Mouse (Mus musculus) stomach, postnatal 0 days (tissue): ENCODE measurements around the gene Nck1. TPM values are rescaled to one million over a fixed set of nuclear protein-coding genes. Genes with fewer than 3 reads are reported as not detected.

Experiments used
- ATAC-seq: fragments of 200-750 bp; cut with Nextera tagmentation; 2 replicates; pipeline ENCODE4 v1.8.0; 2017; ENCODE audit not compliant: low FRiP score, low TSS enrichment
- DNase-seq: peaks from one replicate; pipeline ENCODE4 v3.0.0-alpha.2; 2016; ENCODE audit warnings: low spot score
- H3K27ac ChIP-seq: fragments of 300-500 bp; sonication (generic); replicated peaks from 2 replicates; pipeline ENCODE4 v1.5.1; 2014; ENCODE audit warnings: mild to moderate bottlenecking, control low read depth
- H3K27me3 ChIP-seq: fragments of 300-500 bp; sonication (generic); 2 replicates; pipeline ENCODE4 v1.6.1; 2014; ENCODE audit warnings: low read length; ENCODE audit not compliant: control insufficient read depth, insufficient read depth
- H3K36me3 ChIP-seq: fragments of 300-500 bp; sonication (generic); 2 replicates; pipeline ENCODE4 v1.6.1; 2014; ENCODE audit warnings: low read length, mixed read lengths; ENCODE audit not compliant: control insufficient read depth, insufficient read depth
- H3K4me1 ChIP-seq: fragments of 300-500 bp; sonication (generic); replicated peaks from 2 replicates; pipeline ENCODE4 v1.6.1; 2014; ENCODE audit warnings: antibody characterized with exemption; ENCODE audit not compliant: control insufficient read depth, insufficient read depth
- H3K4me2 ChIP-seq: fragments of 300-500 bp; sonication (generic); replicated peaks from 2 replicates; pipeline ENCODE4 v1.6.1; 2014; ENCODE audit warnings: low read depth, mild to moderate bottlenecking, control low read depth, moderate library complexity
- H3K4me3 ChIP-seq: fragments of 300-500 bp; sonication (generic); 2 replicates; pipeline ENCODE4 v1.5.1; 2014; ENCODE audit warnings: low read depth, low read length, control low read depth
- H3K9ac ChIP-seq: fragments of 300-500 bp; sonication (generic); 2 replicates; pipeline ENCODE4 v1.6.1; 2014; ENCODE audit warnings: mild to moderate bottlenecking, low read length, control low read depth, mixed read lengths
- H3K9me3 ChIP-seq: fragments of 300-500 bp; sonication (generic); 2 replicates; pipeline ENCODE4 v1.6.1; 2016; ENCODE audit warnings: low read length; ENCODE audit not compliant: control insufficient read depth
- CTCF ChIP-seq: IDR thresholded peaks from 2 replicates; pipeline ENCODE4 v1.5.1; 2016; ENCODE audit warnings: antibody characterized with exemption, low read depth, mild to moderate bottlenecking, moderate library complexity
- EP300 ChIP-seq: optimal IDR thresholded peaks from 2 replicates; pipeline ENCODE3; 2016; ENCODE audit warnings: antibody characterized with exemption
- WGBS: fragments of 180-500 bp; shearing (Covaris S2); extraction: QIAGEN DNeasy Blood & Tissue Kit; methylation state at CpG from one replicate; pipeline ENCODE4 v1.1.7; 2014; 5-methylcytosine and 5-hydroxymethylcytosine counted together
- polyA plus RNA-seq: library from polyadenylated mRNA; unstranded; fragments of >200 nt; fragmentation: Nextera tagmentation; extraction: Ambion mirVana; gene quantifications from 2 replicates; pipeline ENCODE4 v1.2.1, GENCODE M21; 2015

Gene Nck1
- polyA plus RNA-seq, 1 experiment from 2014 or later: 44.7 TPM

DNA sequence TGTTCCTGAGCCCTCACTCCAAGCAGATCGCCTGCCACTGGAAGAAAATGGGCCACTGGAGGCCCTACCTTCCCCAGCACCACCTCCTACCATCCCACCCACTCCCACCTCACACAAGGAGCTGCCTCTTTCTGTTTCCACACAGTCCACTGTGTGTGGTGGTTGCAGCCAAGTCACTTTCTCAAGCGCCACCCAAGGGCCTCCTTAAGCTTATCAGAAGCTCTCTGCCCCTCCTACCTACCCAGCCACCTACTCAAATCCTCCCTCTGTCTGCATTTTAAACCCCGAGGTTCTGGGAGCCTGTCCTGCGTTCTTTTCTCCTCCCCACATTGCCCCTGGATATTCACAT, 74.4 kb downstream of the Nck1 start:
- H3K9ac ChIP-seq: no peak overlapping the region
- DNase-seq: no peak
- no peak for ATAC-seq
- H3K4me3 ChIP-seq: no peak overlapping the region
- TF ChIP-seq CTCF (no peak), EP300 (no peak)
- peaks cover 3% of the 10 kb centered on the region for H3K4me1 ChIP-seq
- WGBS: 77% methylated on average over 4 of the region's 4 CpGs
- H3K27me3 ChIP-seq: no peaks in the 10 kb centered on the region
- no peak overlapping the region for H3K27ac ChIP-seq
- H3K4me2 ChIP-seq: no peak overlapping the region
- H3K9me3 ChIP-seq: no peaks in the 10 kb centered on the region
- H3K36me3 ChIP-seq: no peaks in the 10 kb centered on the region

DNA sequence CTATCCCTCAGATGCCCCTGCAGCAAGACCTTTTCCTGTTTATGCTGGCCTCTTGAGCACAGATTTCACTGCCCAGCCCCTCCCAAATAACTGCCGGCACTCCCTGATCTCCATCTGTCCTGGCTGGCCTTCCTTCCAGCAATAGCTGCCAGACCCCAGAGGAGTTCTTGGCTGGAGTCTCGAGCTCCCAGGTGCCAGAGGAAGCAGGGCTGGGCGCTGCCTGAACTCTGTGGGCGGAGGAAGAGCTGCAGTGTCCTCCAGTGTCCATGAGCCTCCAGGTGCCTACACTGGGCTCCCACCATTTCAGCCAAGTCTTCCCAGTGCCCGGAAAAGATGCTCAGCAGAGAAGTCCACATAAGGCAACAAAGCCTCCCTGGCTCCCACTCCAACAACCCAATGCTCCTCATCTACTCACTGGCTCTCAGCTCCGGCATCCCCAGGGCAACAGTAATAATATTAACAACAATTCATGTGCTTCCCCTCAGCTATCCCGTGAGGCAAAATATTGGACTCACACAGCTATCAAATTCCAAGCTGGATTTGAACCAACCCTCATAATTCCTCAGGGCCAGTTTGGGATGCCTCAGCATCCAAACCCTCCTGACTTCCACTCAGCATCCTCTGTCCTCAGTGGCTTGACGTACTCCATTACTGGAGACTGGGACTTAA, 74.9 kb downstream of the Nck1 start:
- 34% methylated on average over 8 of the region's 8 CpGs for WGBS
- Histone ChIP-seq H3K9me3 (no peaks in the 10 kb centered on the region), H3K27ac (0 out of 2 replicates have a peak overlapping the region, but pooled peaks have one; percentile 53), H3K36me3 (no peaks in the 10 kb centered on the region), H3K4me2 (no peak overlapping the region), H3K27me3 (no peaks in the 10 kb centered on the region), H3K4me3 (no peak overlapping the region), H3K4me1 (peaks cover 5% of the 10 kb centered on the region), H3K9ac (no peak overlapping the region)
- peak; percentile 71 for ATAC-seq
- DNase-seq: peak; percentile 40
- TF ChIP-seq EP300: no peak
- TF ChIP-seq CTCF: no peak

DNA sequence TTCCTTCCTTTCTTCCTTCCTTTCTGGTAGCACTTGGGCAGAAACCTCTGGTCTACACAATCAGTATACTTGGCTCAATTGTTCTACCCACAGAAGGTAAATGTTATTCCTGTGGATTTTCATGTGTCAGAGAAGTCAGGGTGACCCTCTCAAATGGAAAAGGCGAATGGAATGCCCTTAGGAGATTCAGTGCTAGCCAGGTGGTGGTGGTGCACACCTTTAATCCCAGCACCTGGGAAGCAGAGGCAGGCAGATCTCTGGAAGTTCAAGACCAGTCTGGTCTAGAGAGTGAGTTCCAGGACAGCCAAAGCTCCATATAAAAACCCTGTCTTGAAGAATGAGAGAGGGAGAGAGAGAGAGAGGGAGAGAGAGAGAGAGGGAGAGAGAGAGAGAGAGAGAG, 75.7 kb downstream of the Nck1 start:
- no peak for DNase-seq
- WGBS: 73% methylated on average over 1 of the region's 1 CpGs
- no peak for ATAC-seq
- Histone ChIP-seq H3K27me3 (no peaks in the 10 kb centered on the region), H3K9ac (no peak overlapping the region), H3K4me3 (no peak overlapping the region), H3K27ac (no peak overlapping the region), H3K36me3 (peaks cover 3% of the 10 kb centered on the region; the same call in 1 of the 2 replicates), H3K4me1 (peaks cover 5% of the 10 kb centered on the region), H3K4me2 (no peak overlapping the region), H3K9me3 (no peaks in the 10 kb centered on the region)
- no peak for TF ChIP-seq EP300
- TF ChIP-seq CTCF: no peak

DNA sequence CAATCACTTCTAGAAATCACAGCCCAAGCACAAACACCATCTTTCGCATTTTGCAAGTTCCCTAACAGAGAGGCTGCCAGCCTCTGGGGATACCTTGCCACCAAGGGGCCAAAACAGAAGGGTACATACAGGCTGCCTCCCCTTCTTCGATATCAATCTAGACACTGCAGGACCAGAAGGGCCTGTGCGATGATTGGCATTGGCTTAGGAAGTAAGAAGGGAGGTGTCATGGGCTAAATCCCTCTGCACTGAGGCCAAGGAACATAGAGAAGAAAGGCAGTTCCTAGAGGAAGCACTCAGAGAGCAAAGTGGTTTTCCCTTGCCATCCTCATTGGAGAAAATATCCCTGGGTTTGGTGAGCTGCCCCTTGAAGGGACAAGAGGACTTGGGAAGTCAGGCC, 76.3 kb downstream of the Nck1 start:
- Histone ChIP-seq H3K36me3 (peaks cover 3% of the 10 kb centered on the region; the same call in 1 of the 2 replicates), H3K9me3 (no peaks in the 10 kb centered on the region), H3K27me3 (no peaks in the 10 kb centered on the region), H3K27ac (no peak overlapping the region), H3K4me3 (no peak overlapping the region), H3K9ac (no peak overlapping the region), H3K4me2 (no peak overlapping the region), H3K4me1 (peaks cover 5% of the 10 kb centered on the region)
- WGBS: 91% methylated on average over 3 of the region's 3 CpGs
- no peak for ATAC-seq
- no peak for DNase-seq
- TF ChIP-seq CTCF: no peak
- no peak for TF ChIP-seq EP300

DNA sequence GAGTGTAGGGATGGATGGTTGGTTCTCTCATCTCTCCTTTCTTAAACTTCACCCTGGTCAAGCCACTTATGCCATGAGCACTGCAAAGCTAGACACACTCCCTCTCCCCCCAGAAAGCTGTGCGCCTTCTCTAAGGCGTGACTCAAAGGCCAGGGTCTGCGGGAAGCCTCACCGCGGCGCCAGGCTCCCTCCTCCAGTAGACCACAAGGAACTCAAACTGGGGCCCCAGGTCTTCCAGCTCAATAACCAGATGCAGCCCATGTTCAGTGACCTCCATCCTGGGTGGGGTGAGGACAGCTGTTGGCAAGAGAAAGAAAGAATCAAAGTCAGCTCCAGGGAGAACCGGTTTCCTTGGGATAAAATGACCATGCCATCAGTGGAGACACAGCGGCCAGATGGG, 77.8 kb downstream of the Nck1 start:
- H3K9me3 ChIP-seq: no peaks in the 10 kb centered on the region
- peaks cover 5% of the 10 kb centered on the region for H3K4me1 ChIP-seq
- 94% methylated on average over 8 of the region's 8 CpGs for whole genome bisulfite sequencing
- H3K27ac ChIP-seq: 0 out of 2 replicates have a peak overlapping the region, but pooled peaks have one; percentile 40
- H3K4me2 ChIP-seq: no peak overlapping the region
- peaks cover 3% of the 10 kb centered on the region; the same call in 1 of the 2 replicates for H3K36me3 ChIP-seq
- no peak for TF ChIP-seq CTCF
- TF ChIP-seq EP300: no peak
- DNase-seq (no peak), ATAC-seq (no peak)
- H3K9ac ChIP-seq: no peak overlapping the region
- H3K27me3 ChIP-seq: no peaks in the 10 kb centered on the region
- no peak overlapping the region for H3K4me3 ChIP-seq

DNA sequence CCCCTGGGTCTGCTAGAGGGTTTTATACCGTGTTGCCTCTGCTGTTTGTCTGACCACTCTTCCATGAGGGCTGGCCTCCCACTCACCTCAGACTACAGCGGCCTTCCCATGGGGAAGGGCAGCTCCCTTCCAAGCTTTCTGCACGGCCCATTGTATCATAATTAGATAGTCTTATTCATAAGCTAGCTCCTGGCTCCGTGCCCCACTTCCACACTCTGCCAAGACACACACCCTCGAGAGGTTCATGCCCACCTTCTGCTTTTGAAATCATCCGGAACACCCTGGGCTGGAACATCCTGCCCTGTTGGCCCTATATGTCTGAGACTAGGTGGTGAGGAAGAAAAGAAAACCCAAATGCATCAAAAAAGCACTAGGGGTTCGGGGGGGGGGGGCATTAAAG, 78.3 kb downstream of the Nck1 start:
- no peaks in the 10 kb centered on the region for H3K27me3 ChIP-seq
- no peaks in the 10 kb centered on the region for H3K9me3 ChIP-seq
- DNase-seq (peak; percentile 44), ATAC-seq (no peak)
- H3K4me1 ChIP-seq: peaks cover 5% of the 10 kb centered on the region
- 54% methylated on average over 7 of the region's 7 CpGs for WGBS
- no peak overlapping the region for H3K9ac ChIP-seq
- no peak overlapping the region for H3K4me2 ChIP-seq
- peak overlapping the region; percentile 70 for H3K27ac ChIP-seq
- H3K4me3 ChIP-seq: no peak overlapping the region
- no peak for TF ChIP-seq CTCF
- TF ChIP-seq EP300: no peak
- H3K36me3 ChIP-seq: peaks cover 3% of the 10 kb centered on the region; the same call in 1 of the 2 replicates
